Mouse (Mus musculus) splenic B cell, adult 2 months (primary cell): Measurements from ENCODE around the gene Rai1.

ENCODE experiments used
- DNase-seq: peaks from one replicate; pipeline ENCODE4 v3.0.0-alpha.2; 2011; ENCODE audit warnings: low read depth, low spot score
- H3K27me3 ChIP-seq: 2 replicates; pipeline ENCODE4 v1.6.1; 2012; ENCODE audit warnings: mild to moderate bottlenecking, low read length, moderate library complexity, mixed read lengths; ENCODE audit not compliant: control insufficient read depth, poor library complexity, insufficient read depth, severe bottlenecking
- H3K36me3 ChIP-seq: 2 replicates; pipeline ENCODE4 v1.6.1; 2012; ENCODE audit warnings: mild to moderate bottlenecking, low read length, moderate library complexity, mixed read lengths; ENCODE audit not compliant: control insufficient read depth, poor library complexity, insufficient read depth, severe bottlenecking

Gene Rai1

GRCm38 (mm10) chr11:60084589-60084988, 20.2 kb upstream of the Rai1 start:
- no peaks in the 10 kb centered on the region for H3K36me3 ChIP-seq
- DNase-seq: peak; percentile 81

DNA sequence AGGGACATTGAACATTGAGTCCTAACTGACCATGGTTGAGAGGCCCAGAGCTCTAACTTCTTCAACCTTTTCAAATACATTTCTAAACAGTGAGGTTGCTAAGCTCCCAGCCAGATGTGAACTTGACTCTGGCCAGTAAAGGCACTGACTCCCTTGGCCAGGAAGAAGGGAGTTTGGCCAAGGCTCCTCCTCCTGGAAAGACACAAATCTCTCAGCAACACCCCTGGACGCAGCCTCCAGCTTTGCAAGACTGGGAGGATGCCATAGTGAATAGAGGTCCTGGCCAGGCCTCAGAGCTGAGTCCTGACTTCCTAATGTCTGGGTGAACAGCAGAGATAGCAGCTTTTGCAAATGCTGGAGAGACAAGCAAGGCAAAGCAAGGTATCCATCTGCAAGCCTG, 18.1 kb upstream of the Rai1 start:
- no peaks in the 10 kb centered on the region for H3K27me3 ChIP-seq
- no peak for DNase-seq
- H3K36me3 ChIP-seq: no peaks in the 10 kb centered on the region

More at GRCm38 (mm10) chr11:60084589-60084988, 20.2 kb upstream of the Rai1 start:
- H3K27me3 ChIP-seq: no peaks in the 10 kb centered on the region

- H3K36me3 ChIP-seq: no peaks in the 10 kb centered on the region
- no peaks in the 10 kb centered on the region for H3K27me3 ChIP-seq
- DNase-seq: peak; percentile 44
Measured at GRCm38 (mm10) chr11:60088947-60089346, 15.9 kb upstream of the Rai1 start.

GRCm38 (mm10) chr11:60090696-60091421, 14.0 kb upstream of the Rai1 start:
- peak; percentile 28 for DNase-seq
- Histone ChIP-seq H3K36me3 (no peaks in the 10 kb centered on the region), H3K27me3 (no peaks in the 10 kb centered on the region)

GRCm38 (mm10) chr11:60091422-60091761, 13.4 kb upstream of the Rai1 start:
- H3K27me3 ChIP-seq: no peaks in the 10 kb centered on the region
- no peak for DNase-seq
- no peaks in the 10 kb centered on the region for H3K36me3 ChIP-seq

- Histone ChIP-seq H3K27me3 (no peaks in the 10 kb centered on the region), H3K36me3 (no peaks in the 10 kb centered on the region)
- no peak for DNase-seq
Measured at GRCm38 (mm10) chr11:60093227-60093626, 11.6 kb upstream of the Rai1 start.

- no peak for DNase-seq
- H3K36me3 ChIP-seq: no peaks in the 10 kb centered on the region
- no peaks in the 10 kb centered on the region for H3K27me3 ChIP-seq
Measured at GRCm38 (mm10) chr11:60093984-60094587, 10.7 kb upstream of the Rai1 start.

DNA sequence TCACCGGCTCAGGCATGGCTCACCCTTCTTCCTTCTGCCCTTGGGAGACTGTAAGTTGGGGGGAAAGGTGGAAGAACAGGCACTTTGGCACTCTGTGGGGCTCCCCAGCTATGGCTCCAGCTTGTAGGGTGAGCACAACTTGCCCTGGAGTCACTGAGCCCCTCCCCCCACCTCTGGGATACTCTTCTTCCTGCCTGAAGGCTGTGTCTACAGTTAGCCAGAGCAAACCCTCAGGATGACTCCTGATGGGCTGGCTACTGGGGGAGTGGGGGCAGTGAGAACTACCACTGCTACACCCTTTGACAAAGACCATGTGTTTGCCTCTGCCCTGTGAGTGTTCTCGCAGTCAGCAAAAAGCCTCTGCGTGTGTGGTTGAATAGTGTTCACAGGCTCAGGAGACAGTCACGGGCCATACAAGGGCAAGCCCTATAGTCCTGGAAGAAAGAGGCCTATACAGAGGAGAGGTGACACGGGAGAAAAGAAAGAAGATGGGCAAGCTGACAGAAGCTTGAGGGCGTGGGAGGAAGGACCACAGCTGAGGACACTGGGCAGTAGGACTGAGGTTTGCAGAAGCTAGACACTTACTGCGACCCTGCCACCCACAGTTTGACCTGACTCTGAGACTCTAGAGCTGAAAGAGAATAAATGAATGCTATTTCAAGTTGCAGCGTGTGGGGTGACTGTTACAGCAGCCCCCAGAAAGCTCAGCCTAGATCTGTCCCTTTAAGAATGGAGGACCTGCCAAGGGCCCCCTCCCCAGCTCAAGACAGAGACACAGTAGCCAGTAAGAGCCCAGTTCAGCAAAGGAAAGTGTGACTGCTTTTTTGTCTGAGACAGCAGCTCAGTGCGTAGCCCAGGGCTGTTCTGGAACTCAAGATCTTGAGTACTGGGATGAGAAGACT, 9.7 kb upstream of the Rai1 start:
- Histone ChIP-seq H3K36me3 (no peaks in the 10 kb centered on the region), H3K27me3 (no peaks in the 10 kb centered on the region)
- no peak for DNase-seq

- H3K27me3 ChIP-seq: no peaks in the 10 kb centered on the region
- DNase-seq: no peak
- no peaks in the 10 kb centered on the region for H3K36me3 ChIP-seq
Measured at GRCm38 (mm10) chr11:60099555-60100186, 5.1 kb upstream of the Rai1 start.

- DNase-seq: no peak
- Histone ChIP-seq H3K27me3 (no peaks in the 10 kb centered on the region), H3K36me3 (no peaks in the 10 kb centered on the region)
Measured at GRCm38 (mm10) chr11:60100827-60101555, 3.8 kb upstream of the Rai1 start.

GRCm38 (mm10) chr11:60101986-60102385, 2.8 kb upstream of the Rai1 start:
- no peak for DNase-seq
- no peaks in the 10 kb centered on the region for H3K36me3 ChIP-seq
- no peaks in the 10 kb centered on the region for H3K27me3 ChIP-seq

DNA sequence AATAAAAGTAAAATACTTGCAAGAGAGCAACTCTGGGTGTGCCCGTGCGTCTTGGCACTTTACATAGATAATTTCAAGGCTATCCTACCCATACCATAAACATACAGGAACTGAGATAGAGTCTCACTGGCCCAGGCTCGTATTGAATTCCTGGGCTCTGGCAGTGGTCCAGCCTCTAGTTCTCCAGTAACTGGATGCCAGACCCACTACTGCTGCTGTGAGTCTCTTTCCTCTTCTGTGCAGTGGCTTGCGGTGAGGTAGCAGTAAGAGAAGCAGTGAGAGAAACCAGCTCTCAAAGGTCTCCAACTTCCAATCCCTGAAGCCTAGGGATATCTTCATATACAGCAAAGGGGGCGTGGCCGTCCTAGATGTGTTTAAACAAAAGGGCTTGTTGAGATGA, 2.1 kb upstream of the Rai1 start:
- DNase-seq: no peak
- H3K36me3 ChIP-seq: no peaks in the 10 kb centered on the region
- no peaks in the 10 kb centered on the region for H3K27me3 ChIP-seq

GRCm38 (mm10) chr11:60103567-60103966, 1.2 kb upstream of the Rai1 start:
- Histone ChIP-seq H3K27me3 (no peaks in the 10 kb centered on the region), H3K36me3 (no peaks in the 10 kb centered on the region)
- no peak for DNase-seq
